Mouse (Mus musculus): ENCODE data around the gene Snrpb2.

Gene Snrpb2

GRCm38 (mm10) chr2:143089866-143090265 lies 27.0 kb downstream of the Snrpb2 start:
- in situ Hi-C loops (cut with MboI; ENCODE audit: low sequenced_read_pairs), result loop anchor here (25.0 kb wide), 1 partner anchor 228 kb away; no protein-coding TSS in a partner anchor

GRCm38 (mm10) chr2:143093726-143094125 lies 30.9 kb downstream of the Snrpb2 start:
- in situ Hi-C loops (cut with MboI; ENCODE audit: low sequenced_read_pairs), result loop anchor here (25.0 kb wide), 1 partner anchor 231 kb away; no protein-coding TSS in a partner anchor

- in situ Hi-C loops (cut with MboI; ENCODE audit: low sequenced_read_pairs), result loop anchor here (25.0 kb wide), 1 partner anchor 232 kb away; no protein-coding TSS in a partner anchor
Observed at GRCm38 (mm10) chr2:143094761-143095160, 31.9 kb downstream of the Snrpb2 start.

- in situ Hi-C loops (cut with MboI; ENCODE audit: low sequenced_read_pairs), result loop anchor here (25.0 kb wide), 1 partner anchor 235 kb away; no protein-coding TSS in a partner anchor
Observed at GRCm38 (mm10) chr2:143097170-143097569, 34.3 kb downstream of the Snrpb2 start.

GRCm38 (mm10) chr2:143113859-143114258 lies 51.0 kb downstream of the Snrpb2 start:
- in situ Hi-C loops (cut with MboI; ENCODE audit: low sequenced_read_pairs), result no loop called here

GRCm38 (mm10) chr2:143114716-143115115 lies 51.9 kb downstream of the Snrpb2 start:
- in situ Hi-C loops (cut with MboI; ENCODE audit: low sequenced_read_pairs), result no loop called here

GRCm38 (mm10) chr2:143117453-143117852 lies 54.6 kb downstream of the Snrpb2 start:
- in situ Hi-C loops (cut with MboI; ENCODE audit: low sequenced_read_pairs), result no loop called here

GRCm38 (mm10) chr2:143118221-143118620 lies 55.4 kb downstream of the Snrpb2 start:
- in situ Hi-C loops (cut with MboI; ENCODE audit: low sequenced_read_pairs), result no loop called here

Measured in CH12F3 (cell line).